In the genomic region with DNA sequence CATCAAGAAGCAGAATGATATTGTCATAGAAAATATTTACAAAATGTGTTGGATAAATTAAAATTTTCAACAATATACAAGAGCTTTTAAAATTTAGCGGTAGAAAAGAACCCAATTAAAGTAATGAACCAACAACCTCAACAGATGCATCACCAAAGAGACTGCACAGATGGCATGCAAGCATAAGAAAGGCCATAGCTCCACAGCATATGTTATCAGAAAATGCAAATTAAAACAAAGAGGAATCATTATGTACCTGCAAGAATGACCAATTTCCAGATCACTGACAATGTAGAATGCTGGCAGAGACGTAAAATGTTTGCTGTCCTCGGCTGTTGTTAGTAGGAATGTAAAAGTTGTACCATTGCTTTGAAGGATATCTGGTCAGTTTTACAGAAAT, we compare ENCODE assay signal across 27 mouse cellular contexts.
"Had no signal": no experiment of that assay in that cellular context is flagged by ENCODE, and none has a peak within 500 bp of the region (broad histone marks: within the 10 kb centered on the region; RNA-seq: fewer than 3 reads in every experiment).

No protein-coding gene starts in this region.

- DNase-seq: gastrocnemius, postnatal 14 days; gastrocnemius, postnatal 36 days; heart, adult 11 months; heart, adult 2 months; heart, postnatal 14 days; heart, postnatal 36 days; kidney, adult 11 months; kidney, adult 2 months; kidney, adult 9 months; kidney, postnatal 14 days; kidney, postnatal 36 days; layer of hippocampus, adult 9-11 months; layer of hippocampus, postnatal 36 days; left cerebral cortex, postnatal 4 days had no signal

- H3K27me3 ChIP-seq: heart, embryonic 13.5 days; heart, embryonic 15.5 days; hindbrain, embryonic 13.5 days; hindbrain, embryonic 15.5 days; kidney, embryonic 15.5 days; limb, embryonic 13.5 days; limb, embryonic 15.5 days; liver, embryonic 12.5 days had no signal

- H3K9me3 ChIP-seq: heart, embryonic 13.5 days; heart, embryonic 15.5 days; hindbrain, embryonic 13.5 days; hindbrain, embryonic 15.5 days; kidney, embryonic 15.5 days; limb, embryonic 13.5 days; limb, embryonic 15.5 days; liver, embryonic 12.5 days had no signal

- ATAC-seq: hindbrain, postnatal 0 days; intestine, embryonic 16.5 days; liver, embryonic 12.5 days had no signal

- H3K36me3 ChIP-seq: heart, embryonic 13.5 days; heart, embryonic 15.5 days; hindbrain, embryonic 13.5 days; hindbrain, embryonic 15.5 days; kidney, embryonic 15.5 days; limb, embryonic 13.5 days; limb, embryonic 15.5 days; liver, embryonic 12.5 days had no signal

- H3K9ac ChIP-seq: heart, embryonic 13.5 days; heart, embryonic 15.5 days; hindbrain, embryonic 13.5 days; hindbrain, embryonic 15.5 days; kidney, embryonic 15.5 days; limb, embryonic 13.5 days; limb, embryonic 15.5 days; liver, embryonic 12.5 days; liver, embryonic 14.5 days had no signal

- H3K4me3 ChIP-seq: heart, adult 2 months; heart, embryonic 13.5 days; heart, embryonic 15.5 days; hindbrain, embryonic 13.5 days; hindbrain, embryonic 15.5 days; kidney, embryonic 15.5 days; limb, embryonic 13.5 days; limb, embryonic 15.5 days; liver, embryonic 12.5 days had no signal

- H3K27ac ChIP-seq: heart, adult 2 months; heart, embryonic 13.5 days; heart, embryonic 15.5 days; hindbrain, embryonic 13.5 days; hindbrain, embryonic 15.5 days; hindbrain, postnatal 0 days; kidney, embryonic 15.5 days; kidney, postnatal 0 days; limb, embryonic 13.5 days; limb, embryonic 15.5 days; liver, embryonic 12.5 days; liver, embryonic 14.5 days had no signal

- H3K4me1 ChIP-seq: heart, embryonic 13.5 days; heart, embryonic 15.5 days; hindbrain, embryonic 13.5 days; hindbrain, embryonic 15.5 days; kidney, embryonic 15.5 days; limb, embryonic 13.5 days; limb, embryonic 15.5 days; liver, embryonic 12.5 days had no signal

- H3K4me2 ChIP-seq: heart, embryonic 11.5 days; heart, embryonic 13.5 days; heart, embryonic 15.5 days; hindbrain, embryonic 13.5 days; hindbrain, embryonic 15.5 days; kidney, embryonic 15.5 days; limb, embryonic 13.5 days; limb, embryonic 15.5 days; liver, embryonic 12.5 days had no signal
